Mouse (Mus musculus) inflammation-experienced regulatory T-cells, adult 6 months (primary cell): ENCODE results near the gene Col6a3. TPM values are rescaled to one million over a fixed set of nuclear protein-coding genes. Genes with fewer than 3 reads are reported as not detected.

Experiments
- ATAC-seq: one replicate; pipeline ENCODE4 v1.8.0; 2017
- polyA plus RNA-seq, 3 experiments: library from polyadenylated mRNA; unstranded; fragments of 100-300 nt; shearing (Covaris generic); gene quantifications; one replicate each; pipeline ENCODE4 v1.2.1; 2017

The Col6a3 gene
- under 1 TPM in 1 of 3 experiments, not detected in 2; 0.08 TPM for polyA plus RNA-seq

- no peak for ATAC-seq
Observed at GRCm38 (mm10) chr1:90843836-90844235, at the start of gene Col6a3. Col6a3 (minus strand) TSS chr1:90843971.

- no peak for ATAC-seq
Observed at GRCm38 (mm10) chr1:90885771-90886460, 42.1 kb upstream of the Col6a3 start.

DNA sequence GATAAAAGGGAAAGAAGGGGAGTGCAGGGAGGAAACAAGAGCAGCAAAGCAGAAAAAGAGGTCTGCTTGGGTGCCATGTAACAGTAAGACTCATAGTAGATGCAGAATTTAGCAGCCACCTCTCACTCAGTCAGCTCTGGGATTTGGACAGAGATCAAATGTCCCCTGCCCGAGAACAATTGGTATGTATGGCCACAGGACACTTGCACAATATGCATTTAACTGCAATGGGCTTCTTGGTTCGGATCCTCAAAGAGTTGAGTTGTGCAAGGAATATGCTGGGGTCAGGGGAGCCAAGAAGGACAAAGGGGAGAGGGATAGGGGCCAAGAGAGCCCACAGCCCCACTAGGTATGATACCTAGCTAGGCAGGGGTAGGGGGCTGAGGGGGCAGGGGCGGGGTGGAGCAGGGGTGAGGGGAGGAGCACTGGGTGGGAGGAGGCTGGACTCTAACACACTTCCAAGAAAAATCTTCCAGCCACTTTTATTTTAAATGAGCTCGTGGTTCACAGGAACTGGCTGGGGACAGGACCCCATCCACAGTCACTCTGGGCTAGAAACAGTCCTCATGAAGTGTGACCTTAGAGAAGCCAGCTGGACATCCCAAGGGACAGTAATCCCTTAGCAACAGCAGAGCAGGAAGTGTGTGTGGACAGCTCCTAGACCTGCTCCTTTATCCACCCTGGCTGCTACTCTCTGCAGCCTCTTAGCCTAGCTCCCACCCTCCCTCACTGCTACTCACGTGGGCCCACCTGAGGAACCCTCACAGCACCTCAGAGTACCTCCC lies 32.9 kb upstream of the Col6a3 start:
- ATAC-seq: no peak

- ATAC-seq: no peak
Observed at GRCm38 (mm10) chr1:90875961-90876360, 32.2 kb upstream of the Col6a3 start.

DNA sequence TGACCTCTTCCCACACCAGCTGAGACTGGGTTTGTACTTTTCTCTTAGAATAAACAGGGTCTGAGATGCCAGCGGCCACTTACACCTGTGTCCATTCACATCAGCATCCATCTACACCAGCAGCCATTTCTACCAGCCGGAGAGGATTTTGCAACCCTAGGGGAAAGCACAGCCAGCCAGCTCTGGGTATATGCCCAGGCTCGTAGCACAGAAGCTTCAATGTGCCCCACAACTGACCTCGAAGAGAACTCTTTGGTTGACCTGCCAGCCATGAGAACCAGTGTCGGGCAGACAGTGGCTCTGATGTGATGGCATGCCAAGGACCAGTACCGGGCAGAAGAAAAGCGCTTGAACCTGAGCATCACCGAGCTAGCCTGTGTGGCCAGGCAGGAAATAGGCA lies 31.6 kb upstream of the Col6a3 start:
- ATAC-seq: no peak

- ATAC-seq: no peak
Observed at GRCm38 (mm10) chr1:90870581-90870980, 26.8 kb upstream of the Col6a3 start.

DNA sequence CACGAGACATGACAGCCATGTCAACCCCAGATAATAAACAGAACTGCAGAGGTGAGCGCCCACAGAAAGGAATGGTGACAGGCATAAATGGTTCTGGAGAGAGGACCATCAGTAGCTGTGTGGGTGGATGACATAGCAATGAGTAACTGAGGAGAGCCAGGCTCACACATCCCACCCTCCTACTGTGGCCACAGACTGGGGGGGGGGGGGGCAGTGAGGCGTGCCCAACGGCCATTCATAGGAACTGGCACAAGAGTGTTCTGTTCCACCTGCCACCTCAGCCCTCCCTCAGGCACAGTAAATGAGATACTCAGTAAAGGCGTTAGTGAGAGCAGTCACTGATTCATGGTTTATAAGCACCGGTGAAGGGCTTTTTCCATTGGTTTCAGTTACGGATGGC lies 23.0 kb upstream of the Col6a3 start:
- ATAC-seq: no peak

- no peak for ATAC-seq
Observed at GRCm38 (mm10) chr1:90855880-90856279, 12.1 kb upstream of the Col6a3 start.

GRCm38 (mm10) chr1:90849836-90850235 lies 6.1 kb upstream of the Col6a3 start:
- ATAC-seq: no peak

GRCm38 (mm10) chr1:90845206-90845605 lies 1.4 kb upstream of the Col6a3 start:
- ATAC-seq: no peak

DNA sequence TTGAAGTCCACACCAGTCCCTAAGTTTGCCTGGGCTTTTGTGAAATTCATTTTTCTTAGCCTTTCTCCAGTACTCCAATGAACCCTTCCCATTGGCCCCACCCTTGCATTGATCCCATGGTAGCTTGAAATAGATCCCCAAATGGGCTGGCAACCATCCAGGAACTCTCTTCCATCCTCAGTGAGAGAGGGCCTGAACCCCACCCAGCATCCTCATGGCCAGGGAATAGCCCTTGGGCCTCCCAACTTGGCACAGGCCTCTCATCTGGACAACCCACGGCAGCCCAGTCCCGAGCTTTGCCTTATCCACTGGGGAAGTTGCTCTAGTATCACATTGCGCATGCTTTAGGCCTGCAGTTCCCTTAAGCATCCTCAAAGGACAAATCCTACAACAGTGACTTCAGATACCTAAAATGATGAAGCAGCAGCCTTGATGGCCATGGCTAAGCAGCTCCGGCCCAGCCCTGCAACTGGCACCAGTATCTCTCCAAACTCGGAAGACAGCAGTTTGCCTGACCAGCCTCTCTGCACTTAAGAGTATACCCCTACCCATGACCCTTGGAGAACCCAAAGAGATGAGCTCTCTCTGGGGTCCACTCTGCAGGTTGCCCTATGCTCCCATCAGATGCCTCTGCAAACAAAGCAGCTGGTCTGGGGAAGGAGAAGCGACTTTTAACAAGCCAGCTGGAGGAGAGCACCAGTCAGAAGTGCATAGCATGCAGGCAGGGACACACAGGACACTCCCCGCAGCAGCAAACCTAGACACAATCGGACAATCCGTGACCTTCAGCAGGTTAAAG lies 783 bp downstream of the Col6a3 start:
- ATAC-seq: no peak

GRCm38 (mm10) chr1:90840250-90840649 lies 3.5 kb downstream of the Col6a3 start:
- no peak for ATAC-seq

DNA sequence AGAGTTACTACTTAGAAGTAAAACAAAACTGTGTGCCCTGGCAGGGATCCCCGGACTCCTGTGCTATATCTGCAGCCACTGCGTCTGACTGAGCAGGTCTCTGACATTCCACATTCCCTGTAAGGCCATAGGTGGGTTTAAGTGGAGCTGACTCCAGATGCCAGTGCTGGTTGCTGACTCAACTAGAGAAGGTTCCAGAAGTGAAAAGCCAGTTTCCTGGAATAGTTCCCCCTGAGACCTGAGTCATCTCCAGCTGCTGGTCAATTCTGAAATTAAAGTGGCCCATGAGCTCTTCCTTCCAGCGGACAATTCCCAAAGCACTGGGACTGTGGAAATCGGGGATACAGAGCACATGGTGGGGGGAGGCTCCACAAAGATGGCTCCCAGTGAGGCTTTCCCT lies 5.1 kb downstream of the Col6a3 start:
- ATAC-seq: no peak

- ATAC-seq: no peak
Observed at GRCm38 (mm10) chr1:90838221-90838620, 5.5 kb downstream of the Col6a3 start.

DNA sequence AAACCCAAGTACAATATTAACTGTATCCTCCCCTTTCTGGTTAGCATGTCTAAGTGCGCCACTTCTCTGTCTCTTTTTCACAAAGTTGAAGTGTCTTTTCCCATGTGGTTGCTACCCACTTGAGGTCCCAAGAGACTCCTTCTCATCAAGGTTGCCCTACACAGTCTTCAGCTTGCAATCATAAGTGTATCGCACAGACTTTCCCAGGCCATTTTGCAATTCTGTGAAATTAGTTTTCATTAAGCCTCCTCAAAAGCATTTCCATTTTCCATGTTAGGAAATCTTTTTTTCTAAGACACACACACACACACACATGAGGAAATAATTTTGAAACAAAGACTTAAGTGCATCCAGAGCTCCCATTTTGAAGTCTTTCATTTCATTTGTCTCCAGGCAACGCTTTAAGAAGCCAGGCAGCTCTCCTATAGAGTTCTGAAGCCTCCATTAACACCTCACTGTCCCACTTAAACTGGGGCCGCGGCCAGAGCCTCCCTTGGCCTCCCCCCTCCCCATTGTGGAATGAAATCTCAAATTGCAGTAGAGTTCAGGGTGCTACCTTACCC lies 7.5 kb downstream of the Col6a3 start:
- ATAC-seq: no peak

GRCm38 (mm10) chr1:90834701-90835100 lies 9.1 kb downstream of the Col6a3 start:
- no peak for ATAC-seq

- no peak for ATAC-seq
Observed at GRCm38 (mm10) chr1:90830006-90830405, 13.8 kb downstream of the Col6a3 start.

GRCm38 (mm10) chr1:90813226-90813625 lies 30.5 kb downstream of the Col6a3 start:
- ATAC-seq: no peak

- ATAC-seq: no peak
Observed at GRCm38 (mm10) chr1:90808930-90809329, 34.8 kb downstream of the Col6a3 start.

GRCm38 (mm10) chr1:90803104-90803503 lies 40.7 kb downstream of the Col6a3 start:
- ATAC-seq: no peak

DNA sequence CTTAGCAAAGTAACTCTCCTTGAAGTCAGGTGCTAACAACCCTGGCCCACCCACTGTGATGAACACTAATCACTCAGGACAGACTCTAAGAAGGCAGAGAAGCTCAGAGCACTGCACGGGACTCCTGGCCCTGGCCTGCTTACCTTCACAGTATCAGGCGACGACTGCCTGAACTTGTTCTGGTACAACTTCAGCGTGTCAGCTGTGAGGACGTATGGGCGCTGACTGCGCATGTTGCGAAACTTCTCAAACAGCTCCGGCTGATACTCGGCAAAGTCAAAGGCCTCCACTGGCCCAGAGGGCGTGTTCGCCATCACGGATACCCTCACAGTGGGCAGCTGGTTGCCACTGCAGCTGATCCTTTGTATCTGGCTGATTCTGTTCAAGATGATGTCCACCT lies 42.7 kb downstream of the Col6a3 start:
- ATAC-seq: no peak

DNA sequence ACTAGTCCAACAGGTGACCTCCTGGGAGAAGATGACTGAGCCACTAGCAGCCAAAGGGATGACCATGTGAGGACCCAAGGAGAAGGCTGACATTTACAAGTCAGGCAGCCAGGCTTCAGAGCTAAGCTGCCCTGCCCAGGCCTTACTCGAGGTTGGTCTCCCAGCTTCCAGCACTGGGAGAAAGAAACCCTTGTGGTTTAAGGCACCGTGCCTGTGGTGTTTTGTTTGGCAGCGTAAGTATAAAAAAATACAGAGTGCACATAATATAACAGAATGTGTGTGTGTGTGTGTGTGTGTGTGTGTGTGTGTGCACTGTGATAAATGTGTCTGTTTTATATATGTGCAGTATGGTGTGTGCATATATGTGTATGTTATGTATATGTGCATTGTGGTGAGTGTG lies 43.3 kb downstream of the Col6a3 start:
- ATAC-seq: no peak

DNA sequence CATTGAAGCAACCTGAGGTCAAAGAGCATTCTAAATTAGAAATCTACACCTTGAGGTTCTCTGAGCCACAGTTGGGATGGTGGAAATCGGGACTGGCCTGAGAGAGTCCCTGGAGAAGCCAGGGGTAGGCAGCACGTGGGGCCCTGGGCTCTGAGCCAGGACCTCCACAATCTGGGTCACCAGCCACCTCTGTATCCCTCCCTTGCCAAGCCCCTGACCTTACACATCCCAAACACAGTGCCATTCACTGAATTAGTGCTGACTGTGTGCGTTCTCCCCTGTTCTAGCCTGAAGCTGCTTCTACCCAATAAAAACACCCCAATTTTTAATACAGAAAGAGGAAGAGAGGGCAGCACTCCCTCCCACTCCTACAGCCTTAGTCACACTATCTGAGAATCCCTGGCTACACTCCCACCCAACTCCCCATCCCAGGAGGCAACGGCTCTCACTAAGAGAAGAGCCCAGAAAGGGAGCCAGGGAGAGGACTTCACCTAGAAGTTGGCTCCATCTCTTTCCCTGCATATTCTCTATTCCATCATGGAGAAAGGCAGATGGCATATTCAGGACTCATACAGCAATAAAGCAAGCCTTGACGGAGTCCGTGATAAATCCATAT lies 46.4 kb downstream of the Col6a3 start:
- ATAC-seq: no peak
